Mouse (Mus musculus) erythroblast, embryonic 14.5 days (primary cell): ENCODE data around the gene Malrd1.

Source experiments
- GATA1 ChIP-seq: IDR thresholded peaks from 2 replicates; pipeline ENCODE4 v1.6.1; 2012; ENCODE audit warnings: low read length, inconsistent platforms, mixed read lengths
- TAL1 ChIP-seq: IDR thresholded peaks from 3 replicates; pipeline ENCODE4 v1.6.1; 2012; ENCODE audit warnings: low read length, inconsistent platforms, mixed read lengths

GRCm38 (mm10) chr2:15926041-15926440, 399.8 kb downstream of the Malrd1 start:
- no peak for TF ChIP-seq TAL1
- no peak for TF ChIP-seq GATA1
